Mouse (Mus musculus) lung, embryonic 14.5 days (tissue): ENCODE measurements around the gene Gpt2. TPM values are rescaled to one million over a fixed set of nuclear protein-coding genes. Genes with fewer than 3 reads are reported as not detected.

ENCODE experiments used
- ATAC-seq: fragments of 200-750 bp; cut with Nextera tagmentation; 2 replicates; pipeline ENCODE4 v1.8.0; 2017; ENCODE audit warnings: mild to moderate bottlenecking, moderate TSS enrichment, moderate library complexity; ENCODE audit not compliant: insufficient read depth
- DNase-seq: peaks from one replicate; pipeline ENCODE4 v3.0.0-alpha.2; 2015
- H3K27ac ChIP-seq: fragments of 300-500 bp; sonication (generic); 2 replicates; pipeline ENCODE4 v1.5.1; 2014; ENCODE audit warnings: low read depth, mild to moderate bottlenecking, moderate library complexity
- H3K27me3 ChIP-seq: fragments of 300-500 bp; sonication (generic); 2 replicates; pipeline ENCODE4 v1.6.1; 2014; ENCODE audit warnings: low read length, control low read depth; ENCODE audit not compliant: insufficient read depth
- H3K36me3 ChIP-seq: fragments of 300-500 bp; sonication (generic); 2 replicates; pipeline ENCODE4 v1.6.1; 2014; ENCODE audit warnings: control low read depth; ENCODE audit not compliant: insufficient read depth
- H3K4me1 ChIP-seq: fragments of 300-500 bp; sonication (generic); 2 replicates; pipeline ENCODE4 v1.6.1; 2014; ENCODE audit warnings: antibody characterized with exemption, control low read depth; ENCODE audit not compliant: insufficient read depth
- H3K4me2 ChIP-seq: fragments of 300-500 bp; sonication (generic); 2 replicates; pipeline ENCODE4 v1.6.1; 2014; ENCODE audit warnings: mild to moderate bottlenecking
- H3K4me3 ChIP-seq: fragments of 300-500 bp; sonication (generic); 2 replicates; pipeline ENCODE4 v1.5.1; 2014; ENCODE audit warnings: low read depth, low read length
- H3K9ac ChIP-seq: fragments of 300-500 bp; sonication (generic); 2 replicates; pipeline ENCODE4 v1.6.1; 2014
- H3K9me3 ChIP-seq: fragments of 300-500 bp; sonication (generic); 2 replicates; pipeline ENCODE4 v1.6.1; 2016; ENCODE audit warnings: low read depth, low read length, control low read depth
- CTCF ChIP-seq: IDR thresholded peaks from 2 replicates; pipeline ENCODE4 v1.5.1; 2016; ENCODE audit warnings: antibody characterized with exemption, low read depth
- WGBS: fragments of 180-500 bp; shearing (Covaris S2); extraction: QIAGEN DNeasy Blood & Tissue Kit; methylation state at CpG from one replicate; pipeline ENCODE4 v1.1.7; 2014; 5-methylcytosine and 5-hydroxymethylcytosine counted together
- polyA plus RNA-seq: library from polyadenylated mRNA; unstranded; fragments of >200 nt; fragmentation: Nextera tagmentation; extraction: Ambion mirVana; gene quantifications from 2 replicates; pipeline ENCODE4 v1.2.1, GENCODE M21; 2014

The Gpt2 gene
- polyA plus RNA-seq, 1 experiment from 2014 or later = 24.5 TPM

GRCm38 (mm10) chr8:85487906-85488620 is 4.3 kb upstream of the Gpt2 start:
- no peak for TF ChIP-seq CTCF
- WGBS = 66% methylated on average over 20 of the region's 20 CpGs
- Histone ChIP-seq H3K27me3 (no peaks in the 10 kb centered on the region), H3K9ac (no peak overlapping the region), H3K36me3 (no peaks in the 10 kb centered on the region), H3K4me1 (peaks cover under 1% of the 10 kb centered on the region; the same call in 1 of the 2 replicates), H3K9me3 (no peaks in the 10 kb centered on the region), H3K27ac (no peak overlapping the region), H3K4me2 (no peak overlapping the region), H3K4me3 (no peak overlapping the region)
- DNase-seq = no peak
- ATAC-seq = no peak

- no peak for ATAC-seq
- H3K9me3 ChIP-seq = no peaks in the 10 kb centered on the region
- H3K36me3 ChIP-seq = no peaks in the 10 kb centered on the region
- no peak for DNase-seq
- peaks cover 6% of the 10 kb centered on the region for H3K4me1 ChIP-seq
- no peaks in the 10 kb centered on the region for H3K27me3 ChIP-seq
- no peak overlapping the region for H3K4me3 ChIP-seq
- no peak overlapping the region for H3K9ac ChIP-seq
- H3K27ac ChIP-seq = no peak overlapping the region
- no peak overlapping the region for H3K4me2 ChIP-seq
- no peak for TF ChIP-seq CTCF
Measured at GRCm38 (mm10) chr8:85488631-85489030, 3.7 kb upstream of the Gpt2 start.

DNA sequence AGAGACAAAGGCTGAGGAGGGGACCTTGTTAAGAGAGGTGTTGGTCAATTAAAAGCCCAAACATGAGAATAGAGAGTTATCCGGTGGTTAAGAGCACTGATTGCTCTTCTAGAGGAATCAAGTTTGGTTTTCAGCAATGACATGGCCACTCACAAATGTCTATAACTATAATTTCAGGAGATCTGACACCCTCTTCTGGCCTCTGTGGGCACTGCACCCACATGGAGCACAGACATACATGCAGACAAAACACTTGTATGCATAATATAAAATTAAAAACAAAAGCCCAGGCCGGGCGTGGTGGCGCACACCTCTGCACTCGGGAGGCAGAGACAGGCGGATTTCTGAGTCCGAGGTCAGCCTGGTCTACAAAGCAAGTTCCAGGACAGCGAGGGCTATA is 2.8 kb upstream of the Gpt2 start:
- Histone ChIP-seq H3K27me3 (no peaks in the 10 kb centered on the region), H3K36me3 (no peaks in the 10 kb centered on the region), H3K9me3 (no peaks in the 10 kb centered on the region), H3K9ac (no peak overlapping the region), H3K4me3 (no peak overlapping the region), H3K4me1 (peaks cover 7% of the 10 kb centered on the region), H3K4me2 (no peak overlapping the region), H3K27ac (no peak overlapping the region)
- no peak for DNase-seq
- TF ChIP-seq CTCF = 0 out of 2 replicates have a peak, but pooled peaks have one; percentile 6
- WGBS = 94% methylated on average over 8 of the region's 8 CpGs
- ATAC-seq = no peak

GRCm38 (mm10) chr8:85492940-85493931 is 860 bp downstream of the Gpt2 start:
- peak overlapping the region; percentile 81 for H3K4me3 ChIP-seq
- peaks cover 7% of the 10 kb centered on the region for H3K4me1 ChIP-seq
- ATAC-seq (peak; percentile 18), DNase-seq (peak; percentile 36)
- 5% methylated on average over 49 of the region's 49 CpGs for WGBS
- H3K9me3 ChIP-seq = no peaks in the 10 kb centered on the region
- TF ChIP-seq CTCF = no peak
- no peaks in the 10 kb centered on the region for H3K27me3 ChIP-seq
- no peak overlapping the region for H3K27ac ChIP-seq
- no peaks in the 10 kb centered on the region for H3K36me3 ChIP-seq
- peak overlapping the region; percentile 78 for H3K9ac ChIP-seq
- peak overlapping the region; percentile 95 for H3K4me2 ChIP-seq

- Histone ChIP-seq H3K9ac (no peak overlapping the region), H3K4me1 (peaks cover 10% of the 10 kb centered on the region), H3K27ac (no peak overlapping the region), H3K27me3 (no peaks in the 10 kb centered on the region), H3K9me3 (no peaks in the 10 kb centered on the region), H3K4me3 (no peak overlapping the region), H3K4me2 (no peak overlapping the region), H3K36me3 (no peaks in the 10 kb centered on the region)
- TF ChIP-seq CTCF = no peak
- ATAC-seq = no peak
- DNase-seq = no peak
- WGBS = 79% methylated on average over 5 of the region's 5 CpGs
Measured at GRCm38 (mm10) chr8:85496125-85496524, 3.7 kb downstream of the Gpt2 start.

- Histone ChIP-seq H3K27ac (no peak overlapping the region), H3K9me3 (no peaks in the 10 kb centered on the region), H3K4me1 (peaks cover 13% of the 10 kb centered on the region), H3K36me3 (no peaks in the 10 kb centered on the region), H3K9ac (no peak overlapping the region), H3K4me2 (no peak overlapping the region), H3K27me3 (no peaks in the 10 kb centered on the region), H3K4me3 (no peak overlapping the region)
- ATAC-seq = no peak
- 83% methylated on average over 4 of the region's 4 CpGs for WGBS
- no peak for TF ChIP-seq CTCF
- no peak for DNase-seq
Measured at GRCm38 (mm10) chr8:85496778-85497177, 4.4 kb downstream of the Gpt2 start.

GRCm38 (mm10) chr8:85498577-85498976 is 6.2 kb downstream of the Gpt2 start:
- Histone ChIP-seq H3K9ac (no peak overlapping the region), H3K27me3 (no peaks in the 10 kb centered on the region), H3K4me2 (no peak overlapping the region), H3K9me3 (no peaks in the 10 kb centered on the region), H3K4me1 (peaks cover 8% of the 10 kb centered on the region; the same call in 1 of the 2 replicates), H3K27ac (no peak overlapping the region; the same call in 1 of the 2 replicates), H3K36me3 (no peaks in the 10 kb centered on the region), H3K4me3 (no peak overlapping the region)
- ATAC-seq = no peak
- no peak for DNase-seq
- 54% methylated on average over 2 of the region's 2 CpGs for WGBS
- TF ChIP-seq CTCF = no peak
